Mouse (Mus musculus) heart, embryonic 16.5 days (tissue): ENCODE data around the gene Mitf. TPM values are rescaled to one million over a fixed set of nuclear protein-coding genes. Genes with fewer than 3 reads are reported as not detected.

Source experiments
- ATAC-seq: fragments of 200-750 bp; cut with Nextera tagmentation; replicated peaks from 2 replicates; pipeline ENCODE4 v1.8.0; 2017; ENCODE audit warnings: moderate number of reproducible peaks; ENCODE audit not compliant: insufficient read depth, low FRiP score; ENCODE audit errors: extremely low read depth
- H3K27ac ChIP-seq: fragments of 300-500 bp; sonication (generic); 2 replicates; pipeline ENCODE4 v1.5.1; 2014; ENCODE audit warnings: mild to moderate bottlenecking, low read length, control low read depth, moderate library complexity
- H3K27me3 ChIP-seq: fragments of 300-500 bp; sonication (generic); 2 replicates; pipeline ENCODE4 v1.6.1; 2014; ENCODE audit warnings: low read length, mixed read lengths; ENCODE audit not compliant: control insufficient read depth, insufficient read depth
- H3K36me3 ChIP-seq: fragments of 300-500 bp; sonication (generic); 2 replicates; pipeline ENCODE4 v1.6.1; 2014; ENCODE audit not compliant: control insufficient read depth, insufficient read depth
- H3K4me1 ChIP-seq: fragments of 300-500 bp; sonication (generic); 2 replicates; pipeline ENCODE4 v1.6.1; 2014; ENCODE audit warnings: low read length, mixed read lengths; ENCODE audit not compliant: control insufficient read depth, insufficient read depth
- H3K4me2 ChIP-seq: fragments of 300-500 bp; sonication (generic); 2 replicates; pipeline ENCODE4 v1.6.1; 2014; ENCODE audit warnings: low read depth, mild to moderate bottlenecking, control low read depth, low read length
- H3K4me3 ChIP-seq: fragments of 300-500 bp; sonication (generic); 2 replicates; pipeline ENCODE4 v1.5.1; 2014; ENCODE audit warnings: mild to moderate bottlenecking, control low read depth, low read length
- H3K9ac ChIP-seq: fragments of 300-500 bp; sonication (generic); 2 replicates; pipeline ENCODE4 v1.6.1; 2014; ENCODE audit warnings: low read length, control low read depth
- H3K9me3 ChIP-seq: fragments of 300-500 bp; sonication (generic); replicated peaks from 2 replicates; pipeline ENCODE4 v1.6.1; 2016; ENCODE audit warnings: low read length; ENCODE audit not compliant: control insufficient read depth
- WGBS: fragments of 180-500 bp; shearing (Covaris S2); extraction: QIAGEN DNeasy Blood & Tissue Kit; methylation state at CpG from one replicate; pipeline ENCODE4 v1.1.7; 2014; 5-methylcytosine and 5-hydroxymethylcytosine counted together
- polyA plus RNA-seq: library from polyadenylated mRNA; unstranded; fragments of >200 nt; fragmentation: Nextera tagmentation; extraction: Ambion mirVana; gene quantifications from 2 replicates; pipeline ENCODE4 v1.2.1, GENCODE M21; 2015

Mitf gene
- polyA plus RNA-seq, 1 experiment from 2014 or later, result 19.6 TPM

DNA sequence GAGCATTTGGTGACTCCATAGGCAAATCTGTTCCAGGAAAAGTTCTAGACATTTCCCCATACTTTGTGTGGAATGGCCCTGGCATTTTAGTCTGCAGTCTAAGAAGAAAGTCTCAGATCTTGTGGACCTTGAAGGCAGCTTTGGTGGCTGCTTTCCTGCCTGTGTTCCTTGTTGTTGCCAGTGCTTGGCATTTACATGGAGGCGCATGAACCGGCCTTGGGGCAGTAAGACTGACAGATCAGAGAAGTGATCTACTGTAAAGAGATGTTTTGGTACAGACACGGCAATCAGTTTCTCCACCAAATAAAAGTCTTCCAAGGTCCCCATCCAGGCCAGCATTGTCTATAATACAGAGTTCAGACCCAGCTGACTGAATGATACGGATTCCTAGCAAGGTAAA, 25.6 kb downstream of the Mitf start:
- ATAC-seq, result no peak
- peaks cover 15% of the 10 kb centered on the region for H3K4me1 ChIP-seq
- 91% methylated on average over 4 of the region's 4 CpGs for WGBS

DNA sequence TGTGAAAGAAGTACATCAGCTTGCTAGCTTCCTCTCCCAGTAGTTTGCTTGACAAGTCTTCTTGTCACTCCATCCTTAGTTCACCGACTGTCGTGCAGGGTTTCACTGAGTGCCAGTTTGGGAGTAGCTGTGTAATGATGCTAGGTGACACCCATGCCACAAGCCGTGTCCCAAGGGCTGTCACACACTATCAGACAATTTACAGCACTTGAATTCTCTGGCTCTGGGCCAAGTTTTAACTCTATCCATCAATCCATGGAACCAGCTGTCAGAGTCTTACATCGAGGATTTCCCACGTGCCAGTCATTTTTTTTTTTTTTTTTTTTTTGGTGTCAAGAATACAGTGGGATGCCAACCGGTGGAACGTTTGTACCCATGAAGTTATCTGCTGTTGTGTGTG, 29.3 kb downstream of the Mitf start:
- Histone ChIP-seq H3K4me3 (no peak overlapping the region), H3K36me3 (no peaks in the 10 kb centered on the region), H3K4me2 (no peak overlapping the region), H3K4me1 (peaks cover 5% of the 10 kb centered on the region; the same call in 1 of the 2 replicates), H3K9me3 (no peaks in the 10 kb centered on the region), H3K27me3 (no peaks in the 10 kb centered on the region), H3K9ac (no peak overlapping the region), H3K27ac (no peak overlapping the region)
- no peak for ATAC-seq
- 31% methylated on average over 7 of the region's 7 CpGs for WGBS

More for the DNA sequence above, 25.6 kb downstream of the Mitf start:
- no peak overlapping the region for H3K4me3 ChIP-seq
- H3K9me3 ChIP-seq, result no peaks in the 10 kb centered on the region
- no peak overlapping the region for H3K4me2 ChIP-seq
- no peak overlapping the region for H3K9ac ChIP-seq
- no peaks in the 10 kb centered on the region for H3K36me3 ChIP-seq
- H3K27ac ChIP-seq, result no peak overlapping the region
- H3K27me3 ChIP-seq, result no peaks in the 10 kb centered on the region

DNA sequence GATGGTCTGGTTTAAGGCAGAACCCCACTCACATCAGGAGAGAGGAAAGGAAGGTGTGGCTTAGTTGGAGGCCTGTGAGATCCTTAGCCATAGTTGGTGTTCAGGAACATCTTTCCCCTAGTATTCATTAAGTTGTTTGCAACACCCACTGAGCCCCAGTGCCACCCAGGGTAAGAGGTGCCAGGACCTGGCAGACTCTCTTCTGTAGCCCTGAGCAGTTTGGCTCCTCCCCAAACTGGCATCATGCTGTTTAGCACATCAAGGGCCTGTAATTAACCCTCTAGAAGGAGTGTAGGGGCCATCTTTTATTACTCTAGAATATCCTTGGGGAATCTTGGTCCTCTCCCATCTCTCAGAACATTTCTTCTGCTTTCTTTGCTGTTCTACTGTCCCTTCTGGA, 30.9 kb downstream of the Mitf start:
- Histone ChIP-seq H3K4me2 (no peak overlapping the region), H3K4me3 (no peak overlapping the region), H3K9me3 (no peaks in the 10 kb centered on the region), H3K27ac (no peak overlapping the region), H3K9ac (no peak overlapping the region), H3K4me1 (peaks cover 5% of the 10 kb centered on the region; the same call in 1 of the 2 replicates), H3K27me3 (no peaks in the 10 kb centered on the region), H3K36me3 (no peaks in the 10 kb centered on the region)
- ATAC-seq, result no peak

DNA sequence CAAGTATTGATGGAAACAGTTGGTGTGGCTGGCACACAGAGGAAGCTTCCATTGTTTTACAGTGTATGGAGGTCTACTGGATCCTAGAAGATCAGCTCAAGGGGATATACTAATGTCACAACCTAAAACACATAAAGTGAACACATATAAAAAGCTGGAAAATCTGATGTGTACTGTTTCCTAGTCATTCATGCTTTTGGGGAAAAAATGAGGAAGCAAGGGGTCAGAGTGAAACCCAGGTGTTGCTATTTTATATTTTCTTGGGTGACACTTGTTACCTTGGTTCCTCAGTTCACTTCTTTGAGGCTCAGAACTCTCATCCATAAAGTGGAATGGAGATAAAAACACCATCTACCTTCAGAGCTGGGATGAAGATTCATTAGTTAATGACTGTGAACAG, 32.7 kb downstream of the Mitf start:
- Histone ChIP-seq H3K4me1 (peaks cover 5% of the 10 kb centered on the region; the same call in 1 of the 2 replicates), H3K9me3 (no peaks in the 10 kb centered on the region), H3K4me3 (no peak overlapping the region), H3K9ac (no peak overlapping the region), H3K27ac (no peak overlapping the region), H3K27me3 (no peaks in the 10 kb centered on the region), H3K36me3 (no peaks in the 10 kb centered on the region), H3K4me2 (no peak overlapping the region)
- no peak for ATAC-seq

DNA sequence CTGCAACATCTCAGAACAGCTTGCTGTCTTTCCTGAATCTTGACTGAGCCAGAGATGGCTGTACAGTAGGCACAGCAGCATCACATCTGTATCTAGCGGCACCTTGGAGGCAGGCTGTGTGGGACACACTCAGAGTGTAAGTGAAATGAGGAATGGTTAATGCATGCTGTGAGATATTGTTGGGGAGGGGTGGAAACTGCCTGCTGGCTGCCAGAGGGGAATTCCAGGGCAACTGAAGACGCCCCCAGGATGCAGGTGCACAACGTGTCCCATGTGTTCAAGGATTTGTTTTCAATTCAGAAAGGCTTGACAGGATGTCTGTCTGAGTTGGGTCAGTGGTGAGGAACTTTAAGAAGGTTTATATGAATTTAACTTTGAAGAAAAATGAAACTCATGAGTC, 37.3 kb downstream of the Mitf start:
- WGBS, result 74% methylated on average over 3 of the region's 3 CpGs

DNA sequence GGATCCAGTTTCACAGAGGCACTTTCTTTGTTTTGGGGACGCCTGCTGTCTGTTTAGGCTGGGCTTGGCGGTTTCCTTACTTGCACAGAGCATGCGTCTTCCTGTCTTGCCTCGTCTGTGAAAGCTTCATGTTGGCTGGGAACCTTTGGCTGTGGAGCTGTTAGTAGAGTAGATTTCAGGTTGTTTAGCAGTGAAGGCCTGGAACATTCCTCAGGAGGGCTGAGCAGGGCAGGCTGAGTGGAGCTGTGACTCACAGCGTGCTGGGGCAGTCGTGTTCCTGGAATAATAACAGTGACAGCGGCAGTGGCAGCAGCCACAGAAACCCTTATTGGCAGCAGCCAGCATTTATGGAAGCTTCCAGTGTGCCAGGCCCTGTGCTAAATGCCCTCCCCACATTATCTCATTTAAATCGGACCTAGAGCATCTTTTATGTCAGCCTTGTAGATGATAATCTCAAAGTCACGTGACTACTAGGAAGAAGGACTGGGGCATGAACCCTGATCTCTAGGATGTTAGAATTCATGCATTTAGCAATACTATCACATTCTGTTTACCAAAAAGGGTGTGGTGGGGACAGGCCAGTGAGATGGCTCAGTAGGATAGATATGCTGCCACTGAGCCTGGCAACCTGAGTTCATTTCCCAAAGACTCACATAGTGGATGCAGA, 41.5 kb downstream of the Mitf start:
- H3K9ac ChIP-seq, result 0 out of 2 replicates have a peak overlapping the region, but pooled peaks have one; percentile 33

More for the DNA sequence above, 37.3 kb downstream of the Mitf start:
- H3K9ac ChIP-seq, result no peak overlapping the region
- H3K4me2 ChIP-seq, result no peak overlapping the region
- H3K36me3 ChIP-seq, result no peaks in the 10 kb centered on the region
- H3K4me1 ChIP-seq, result peaks cover 12% of the 10 kb centered on the region
- H3K27me3 ChIP-seq, result no peaks in the 10 kb centered on the region
- no peak for ATAC-seq
- H3K9me3 ChIP-seq, result no peaks in the 10 kb centered on the region
- no peak overlapping the region for H3K27ac ChIP-seq
- no peak overlapping the region for H3K4me3 ChIP-seq

DNA sequence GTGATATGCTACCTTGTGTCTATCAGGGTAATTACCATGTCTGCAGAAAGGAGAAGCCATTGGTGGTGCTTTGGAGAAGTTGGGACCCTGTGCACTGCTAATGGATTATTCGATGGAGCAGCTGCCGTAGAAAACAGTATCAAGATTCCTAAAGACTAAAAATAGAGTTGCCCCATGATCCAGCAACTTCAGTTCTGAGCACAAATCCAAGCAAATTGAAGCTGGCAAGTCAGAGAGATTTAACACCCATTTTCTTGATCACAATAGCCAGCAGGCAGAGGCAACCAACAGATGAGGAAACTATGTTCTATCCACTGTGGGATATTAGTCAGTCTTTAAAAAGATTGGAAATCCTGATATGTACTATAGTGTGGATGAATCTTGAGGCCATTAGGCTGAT, 47.4 kb downstream of the Mitf start:
- Histone ChIP-seq H3K27ac (no peak overlapping the region), H3K27me3 (no peaks in the 10 kb centered on the region), H3K4me3 (no peak overlapping the region), H3K36me3 (no peaks in the 10 kb centered on the region), H3K9me3 (no peaks in the 10 kb centered on the region), H3K4me1 (peaks cover 16% of the 10 kb centered on the region), H3K4me2 (no peak overlapping the region), H3K9ac (no peak overlapping the region)
- WGBS, result 54% methylated on average over 2 of the region's 2 CpGs
- no peak for ATAC-seq

More for the DNA sequence above, 41.5 kb downstream of the Mitf start:
- Histone ChIP-seq H3K27me3 (no peaks in the 10 kb centered on the region), H3K4me2 (no peak overlapping the region), H3K36me3 (no peaks in the 10 kb centered on the region), H3K27ac (peak overlapping the region; percentile 53), H3K9me3 (no peaks in the 10 kb centered on the region), H3K4me3 (no peak overlapping the region), H3K4me1 (peaks cover 21% of the 10 kb centered on the region)
- peak; percentile 77 for ATAC-seq
- WGBS, result 42% methylated on average over 9 of the region's 9 CpGs

DNA sequence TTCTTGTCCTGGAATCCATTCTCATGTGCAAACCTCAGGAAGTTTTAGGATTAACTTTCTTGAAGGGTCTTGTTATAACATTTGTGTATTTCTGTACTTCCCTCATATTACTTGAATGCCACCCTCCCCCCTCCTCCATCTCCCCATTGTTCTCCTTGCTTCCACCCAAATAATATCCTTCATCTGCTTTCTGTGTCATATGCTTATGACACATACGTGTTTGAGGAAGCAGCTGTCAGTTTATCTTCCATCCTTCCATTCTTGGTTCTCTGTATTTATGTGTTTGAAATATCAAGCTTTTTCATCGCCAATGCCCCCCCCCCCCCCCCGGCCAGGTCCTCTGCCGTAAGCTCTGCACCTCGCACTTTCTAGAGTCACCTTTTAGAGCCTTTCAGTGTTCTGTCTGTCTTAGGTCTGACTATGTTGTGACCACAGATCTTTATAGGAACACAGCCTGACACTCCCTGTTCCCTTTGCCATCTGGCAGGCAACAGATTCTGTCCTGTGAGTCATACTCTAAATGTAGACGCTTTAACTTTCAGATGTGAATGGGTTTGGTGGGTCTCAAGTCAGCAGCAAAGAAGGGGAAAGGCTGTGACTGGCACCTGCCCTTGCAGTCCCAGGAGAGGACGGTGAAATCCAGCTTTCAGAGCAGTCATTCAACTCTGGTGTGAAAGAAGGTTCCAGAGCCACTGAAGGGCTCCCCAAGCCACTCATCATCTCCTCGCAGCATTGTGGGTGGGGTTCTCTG, 48.7 kb downstream of the Mitf start:
- peak; percentile 42; the same call in 1 of the 2 replicates for ATAC-seq
- no peaks in the 10 kb centered on the region for H3K27me3 ChIP-seq
- peaks cover 16% of the 10 kb centered on the region for H3K4me1 ChIP-seq
- H3K27ac ChIP-seq, result peak overlapping the region; percentile 59
- no peak overlapping the region for H3K9ac ChIP-seq
- WGBS, result 56% methylated on average over 8 of the region's 8 CpGs
- H3K9me3 ChIP-seq, result no peaks in the 10 kb centered on the region
- H3K4me3 ChIP-seq, result no peak overlapping the region
- H3K4me2 ChIP-seq, result no peak overlapping the region
- no peaks in the 10 kb centered on the region for H3K36me3 ChIP-seq

DNA sequence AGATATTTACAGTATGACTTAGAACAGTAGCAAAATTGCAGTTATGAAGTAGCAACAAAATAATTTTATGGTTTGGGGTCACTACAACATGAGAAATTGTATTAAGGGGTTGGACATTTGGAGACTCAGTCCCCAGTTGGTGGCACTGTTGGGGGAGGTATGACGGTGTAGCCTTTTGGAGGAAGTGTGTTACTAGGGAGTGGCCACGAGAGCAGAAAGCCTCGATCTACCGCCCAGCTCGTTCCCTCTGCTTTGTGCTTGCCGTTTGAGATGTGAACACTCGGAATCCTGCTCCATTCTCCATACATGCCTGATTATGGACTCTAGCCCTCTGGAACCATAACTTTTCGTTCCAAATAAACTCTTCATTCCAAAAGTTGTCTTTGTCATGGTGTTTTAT, 49.6 kb downstream of the Mitf start:
- no peaks in the 10 kb centered on the region for H3K27me3 ChIP-seq
- WGBS, result 65% methylated on average over 8 of the region's 8 CpGs
- H3K27ac ChIP-seq, result no peak overlapping the region
- H3K4me2 ChIP-seq, result no peak overlapping the region
- H3K4me3 ChIP-seq, result no peak overlapping the region
- H3K9me3 ChIP-seq, result no peaks in the 10 kb centered on the region
- no peak overlapping the region for H3K9ac ChIP-seq
- ATAC-seq, result no peak
- peaks cover 14% of the 10 kb centered on the region for H3K4me1 ChIP-seq
- H3K36me3 ChIP-seq, result no peaks in the 10 kb centered on the region
